In genomic region chr10:22018618-22019017, GRCm38 (mm10) we compare ENCODE assay signal across 18 mouse cellular contexts. TPM values are rescaled to one million over a fixed set of nuclear protein-coding genes. Genes with fewer than 3 reads are reported as not detected.
DNase-seq lines count a peak whose midpoint lies in the region; ATAC-seq and TF ChIP-seq lines count a peak whose summit lies in the region.
"Had no signal": no experiment of that assay in that cellular context is flagged by ENCODE, and none has a peak within 500 bp of the region (broad histone marks: within the 10 kb centered on the region; RNA-seq: fewer than 3 reads in every experiment).

No protein-coding gene starts in this region.

- no peaks in the 10 kb centered on the region for H3K36me3 ChIP-seq in kidney, adult 2 months (ENCODE audit: control insufficient read depth, insufficient read depth, low read length)
- no peaks in the 10 kb centered on the region for H3K36me3 ChIP-seq in kidney, embryonic 16.5 days (ENCODE audit: insufficient read depth, low read length)
- H3K36me3 ChIP-seq: embryonic facial prominence, embryonic 12.5 days; heart, embryonic 15.5 days; limb, embryonic 13.5 days; lung, embryonic 15.5 days had no signal

- TF ChIP-seq CTCF in kidney, adult 2 months (conservative IDR thresholded peaks at IDR 0.05; ENCODE audit: insufficient read depth, insufficient read length, low read depth, low read length), result 0 out of 2 replicates have a peak, but pooled peaks have one; percentile 17

- no peaks in the 10 kb centered on the region for H3K9me3 ChIP-seq in kidney, embryonic 16.5 days (ENCODE audit: low read length)
- H3K9me3 ChIP-seq: embryonic facial prominence, embryonic 12.5 days; heart, embryonic 15.5 days; limb, embryonic 13.5 days; lung, embryonic 15.5 days had no signal

- H3K4me2 ChIP-seq in kidney, embryonic 16.5 days (replicated peaks; ENCODE audit: low read depth, low read length), result no peak overlapping the region
- H3K4me2 ChIP-seq: embryonic facial prominence, embryonic 12.5 days; heart, embryonic 15.5 days; limb, embryonic 13.5 days; lung, embryonic 15.5 days had no signal

- ATAC-seq in kidney, embryonic 16.5 days (ENCODE audit: low FRiP score, low TSS enrichment), result no peak
- no peak for ATAC-seq in activated CD4-positive, CD25-positive, alpha-beta regulatory T cell, adult 4 months
- ATAC-seq: hindbrain, embryonic 16.5 days had no signal

- no peak overlapping the region for H3K4me3 ChIP-seq in kidney, adult 2 months (ENCODE audit: insufficient read depth, low read depth, low read length)
- no peak overlapping the region for H3K4me3 ChIP-seq in kidney, embryonic 16.5 days (ENCODE audit: low read length)
- H3K4me3 ChIP-seq: embryonic facial prominence, embryonic 12.5 days; heart, embryonic 15.5 days; limb, embryonic 13.5 days; lung, embryonic 15.5 days had no signal

- H3K4me1 ChIP-seq in kidney, adult 2 months (ENCODE audit: control insufficient read depth, insufficient read depth, low read length), result peaks cover 4% of the 10 kb centered on the region; the same call in 1 of the 2 replicates
- no peaks in the 10 kb centered on the region for H3K4me1 ChIP-seq in kidney, embryonic 16.5 days (ENCODE audit: insufficient read depth, low read length)
- H3K4me1 ChIP-seq: embryonic facial prominence, embryonic 12.5 days; heart, embryonic 15.5 days; limb, embryonic 13.5 days; lung, embryonic 15.5 days had no signal

- TF ChIP-seq POLR2A in kidney, adult 2 months (IDR thresholded peaks at IDR 0.05; ENCODE audit: low read depth, low read length), result no peak

- no peak overlapping the region for H3K27ac ChIP-seq in kidney, adult 2 months (ENCODE audit: insufficient read depth, low read depth, low read length)
- no peak overlapping the region for H3K27ac ChIP-seq in kidney, embryonic 16.5 days (ENCODE audit: low read length)
- H3K27ac ChIP-seq: embryonic facial prominence, embryonic 12.5 days; heart, embryonic 15.5 days; limb, embryonic 13.5 days; lung, embryonic 15.5 days had no signal

- WGBS in kidney, adult 2 months, result 98% methylated on average over 4 of the region's 4 CpGs
- 94% methylated on average over 4 of the region's 4 CpGs for WGBS in kidney, embryonic 16.5 days

- no peak for DNase-seq in kidney, adult 2 months
- peak; percentile 39 for DNase-seq in 3T3-L1 (ENCODE audit: low read depth, low spot score)
- DNase-seq in 416B (ENCODE audit: low read depth), result peak; percentile 19
- peak; percentile 16 for DNase-seq in ZHBTc4 (ENCODE audit: low read depth, low spot score)
- no peak for DNase-seq in layer of hippocampus, postnatal 14 days (ENCODE audit: low spot score in 2 of 2)
- DNase-seq: adrenal gland, adult 2 months; cerebellum, postnatal 36 days; kidney, postnatal 25 days; thymus, adult 18-20 months had no signal

- no peaks in the 10 kb centered on the region for H3K27me3 ChIP-seq in kidney, adult 2 months (replicated peaks; ENCODE audit: control insufficient read depth, insufficient read depth, low read length)
- H3K27me3 ChIP-seq in kidney, embryonic 16.5 days (ENCODE audit: insufficient read depth, low read length), result no peaks in the 10 kb centered on the region
- H3K27me3 ChIP-seq: embryonic facial prominence, embryonic 12.5 days; heart, embryonic 15.5 days; limb, embryonic 13.5 days; lung, embryonic 15.5 days had no signal

- H3K9ac ChIP-seq in kidney, embryonic 16.5 days (replicated peaks; ENCODE audit: low read length), result no peak overlapping the region
- H3K9ac ChIP-seq: embryonic facial prominence, embryonic 12.5 days; heart, embryonic 15.5 days; limb, embryonic 13.5 days; lung, embryonic 15.5 days had no signal

RNA-seq across cellular contexts. Expression of gene 4930444G20Rik, which starts 49.3 kb away (rescaled TPM):
- not detected in 2 replicates for polyA plus RNA-seq in kidney, adult 2 months (2012; rRNA removed)
- polyA plus RNA-seq in kidney, embryonic 16.5 days (2015; fragmentation: Nextera tagmentation; extraction: Ambion mirVana), result not detected in 2 replicates
- polyA plus RNA-seq in activated CD4-positive, CD25-positive, alpha-beta regulatory T cell, adult 4 months (2017; shearing (Covaris generic)), result not detected
- total RNA-seq in layer of hippocampus, postnatal 14 days (2021), result not detected
- total RNA-seq: adrenal gland, adult 2 months; megakaryocyte-erythroid progenitor cell, adult 5-6 weeks had no signal
- polyA plus RNA-seq: adrenal gland, adult 2 months; embryonic facial prominence, embryonic 12.5 days; gonadal fat pad, adult 2 months; heart, embryonic 15.5 days; hindbrain, embryonic 16.5 days; limb, embryonic 13.5 days; lung, embryonic 15.5 days had no signal

Comparison
In these comparisons a context has a peak if more than half of its experiments do, and no peak if none do; other contexts are left out.
1. DNase-seq: peak in 3T3-L1 (single experiment), 416B (single experiment) and ZHBTc4 (single experiment); none in kidney, adult 2 months (single experiment) and layer of hippocampus, postnatal 14 days (0 of 2).